Mouse (Mus musculus) liver, embryonic 14.5 days (tissue): Measurements from ENCODE around the gene Slc26a8. TPM values are rescaled to one million over a fixed set of nuclear protein-coding genes. Genes with fewer than 3 reads are reported as not detected.

ENCODE experiments used
- ATAC-seq: fragments of 200-750 bp; cut with Nextera tagmentation; 2 replicates; pipeline ENCODE4 v1.8.0; 2017; ENCODE audit warnings: moderate number of reproducible peaks, mild to moderate bottlenecking, moderate library complexity; ENCODE audit not compliant: insufficient read depth
- DNase-seq, 3 experiments: peaks; one replicate each; pipeline ENCODE4 v3.0.0-alpha.2; 2012 to 2013; ENCODE audit warnings: low read depth in 3 of 3, low spot score in 3 of 3
- H3K27ac ChIP-seq: fragments of 300-500 bp; sonication (generic); 2 replicates; pipeline ENCODE4 v1.5.1; 2014; ENCODE audit warnings: moderate library complexity, mild to moderate bottlenecking, control low read depth, inconsistent platforms
- H3K27me3 ChIP-seq: fragments of 300-500 bp; sonication (generic); 2 replicates; pipeline ENCODE4 v1.6.1; 2014; ENCODE audit warnings: mild to moderate bottlenecking, low read length, moderate library complexity; ENCODE audit not compliant: control insufficient read depth, insufficient read depth
- H3K36me3 ChIP-seq: fragments of 300-500 bp; sonication (generic); replicated peaks from 2 replicates; pipeline ENCODE4 v1.6.1; 2014; ENCODE audit warnings: low read depth; ENCODE audit not compliant: control insufficient read depth, insufficient read depth
- H3K4me1 ChIP-seq, 2 experiments: fragments of 200-500 bp in 1 of 2; fragments of 300-500 bp in 1 of 2; sonication (generic) in 1 of 2; replicated peaks; 2 replicates each; pipeline ENCODE4 v1.6.1; 2012 to 2014; ENCODE audit warnings: antibody characterized with exemption in 1 of 2, inconsistent platforms in 1 of 2, low read length in 1 of 2; ENCODE audit not compliant: control insufficient read depth in 2 of 2, insufficient read depth in 2 of 2
- H3K4me2 ChIP-seq: fragments of 300-500 bp; sonication (generic); 2 replicates; pipeline ENCODE4 v1.6.1; 2014; ENCODE audit warnings: low read depth, mild to moderate bottlenecking, control low read depth, moderate library complexity
- H3K4me3 ChIP-seq, 2 experiments: fragments of 200-500 bp in 1 of 2; fragments of 300-500 bp in 1 of 2; sonication (generic) in 1 of 2; 2 replicates each; pipeline ENCODE4 v1.5.1; 2012 to 2014; ENCODE audit warnings: low read depth in 2 of 2, low read length in 2 of 2, mild to moderate bottlenecking in 2 of 2, control low read depth in 1 of 2, inconsistent platforms in 1 of 2, moderate library complexity in 1 of 2; ENCODE audit not compliant: insufficient read depth in 1 of 2
- H3K9ac ChIP-seq: fragments of 300-500 bp; sonication (generic); replicated peaks from 2 replicates; pipeline ENCODE4 v1.6.1; 2014; ENCODE audit warnings: mild to moderate bottlenecking, control low read depth, moderate library complexity
- H3K9me3 ChIP-seq: fragments of 300-500 bp; sonication (generic); 2 replicates; pipeline ENCODE4 v1.6.1; 2016; ENCODE audit warnings: low read length, mixed read lengths; ENCODE audit not compliant: control insufficient read depth
- CTCF ChIP-seq: IDR thresholded peaks from 2 replicates; pipeline ENCODE4 v1.5.1; 2016; ENCODE audit warnings: antibody characterized with exemption, low read depth, control low read depth
- EP300 ChIP-seq: IDR thresholded peaks from 2 replicates; pipeline ENCODE4 v1.6.1; 2016; ENCODE audit warnings: antibody characterized with exemption, low read depth
- WGBS: fragments of 180-500 bp; shearing (Covaris S2); extraction: QIAGEN DNeasy Blood & Tissue Kit; methylation state at CpG from one replicate; pipeline ENCODE4 v1.1.7; 2014; ENCODE audit not compliant: insufficient replicate concordance; 5-methylcytosine and 5-hydroxymethylcytosine counted together
- polyA plus RNA-seq, 2 experiments: library from polyadenylated mRNA; depleted of rRNA in 1 of 2; stranded (reverse) in 1 of 2; unstranded in 1 of 2; fragments of >200 nt; fragmentation: Nextera tagmentation in 1 of 2; extraction: Ambion mirVana in 1 of 2; gene quantifications; 2 replicates each; pipeline versions ENCODE4 v1.2.1 to v1.2.3; 2012 to 2014

The Slc26a8 gene
- polyA plus RNA-seq, 2 experiments: 0.11 to 0.35 TPM

- H3K9ac ChIP-seq: peak within 1 kb of the TSS; percentile 98
- peak within 1 kb of the TSS; percentile 85 to 100 for H3K4me3 ChIP-seq
- ATAC-seq (peak; percentile 92), DNase-seq (peak; percentile 99)
- H3K27me3 ChIP-seq: no peaks in the 10 kb centered on the region
- TF ChIP-seq EP300 (peak; percentile 91), CTCF (peak; percentile 78)
- H3K9me3 ChIP-seq: no peaks in the 10 kb centered on the region
- 0 out of 2 replicates have a peak, but pooled peaks cover 6% of the 10 kb centered on the region for H3K36me3 ChIP-seq
- under 1% methylated on average over 70 of the region's 86 CpGs for WGBS
- peak within 1 kb of the TSS; percentile 76 for H3K4me2 ChIP-seq
- H3K4me1 ChIP-seq: peaks cover 24 to 25% of the 10 kb centered on the region in 2 experiments
- H3K27ac ChIP-seq: peak within 1 kb of the TSS; percentile 90
These were observed 998 bp upstream of the Slc26a8 start, which contains the start of gene Mapk14 for GRCm38 (mm10) chr17:28690776-28691686. Gene Mapk14 (plus strand): TSS chr17:28691329.

- no peak for TF ChIP-seq CTCF
- TF ChIP-seq EP300: no peak
- Histone ChIP-seq H3K27ac (no peak overlapping the region), H3K4me1 (peaks cover 7 to 12% of the 10 kb centered on the region in 2 experiments), H3K4me2 (no peak overlapping the region), H3K9ac (no peak overlapping the region), H3K36me3 (no peaks in the 10 kb centered on the region), H3K27me3 (no peaks in the 10 kb centered on the region), H3K4me3 (no peak overlapping the region), H3K9me3 (no peaks in the 10 kb centered on the region)
- ATAC-seq (no peak), DNase-seq (no peak)
- WGBS: 7% methylated on average over 3 of the region's 4 CpGs
These were observed 2.7 kb downstream of the Slc26a8 start for GRCm38 (mm10) chr17:28687354-28687753.

GRCm38 (mm10) chr17:28684631-28685030 is 5.4 kb downstream of the Slc26a8 start:
- Histone ChIP-seq H3K9me3 (no peaks in the 10 kb centered on the region), H3K4me3 (no peak overlapping the region), H3K27ac (no peak overlapping the region), H3K27me3 (no peaks in the 10 kb centered on the region), H3K36me3 (no peaks in the 10 kb centered on the region), H3K4me2 (no peak overlapping the region), H3K4me1 (peaks cover 0 to 7% of the 10 kb centered on the region in 2 experiments; a peak in 3 of 4 replicates), H3K9ac (no peak overlapping the region)
- 84% methylated on average over 19 of the region's 19 CpGs for WGBS
- ATAC-seq (no peak), DNase-seq (no peak)
- TF ChIP-seq EP300: no peak
- no peak for TF ChIP-seq CTCF

DNA sequence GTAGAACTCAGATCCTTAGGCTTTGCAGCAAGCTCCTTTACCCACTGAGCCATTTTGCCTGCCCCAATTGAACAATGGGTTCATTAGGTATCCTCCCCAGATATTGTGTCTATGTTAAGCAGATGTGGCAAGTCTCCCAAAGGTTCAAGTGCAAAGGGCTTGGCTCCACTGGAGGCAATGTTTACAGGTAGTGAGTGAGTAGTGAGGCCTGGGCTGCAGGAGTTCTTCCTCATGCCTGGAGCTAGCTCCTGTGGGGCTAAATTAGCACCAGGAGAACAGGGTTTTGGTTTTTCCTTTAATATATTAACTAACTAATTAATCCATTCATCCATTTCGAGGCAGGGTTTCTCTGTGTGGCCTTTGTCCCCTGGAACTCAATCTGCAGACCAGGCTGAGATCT is 6.4 kb downstream of the Slc26a8 start:
- ATAC-seq (no peak), DNase-seq (no peak)
- no peak for TF ChIP-seq CTCF
- TF ChIP-seq EP300: no peak
- Histone ChIP-seq H3K4me3 (no peak overlapping the region), H3K27me3 (no peaks in the 10 kb centered on the region), H3K4me2 (no peak overlapping the region), H3K36me3 (no peaks in the 10 kb centered on the region), H3K9me3 (no peaks in the 10 kb centered on the region), H3K27ac (no peak overlapping the region), H3K9ac (no peak overlapping the region), H3K4me1 (peaks cover 0 to 7% of the 10 kb centered on the region in 2 experiments; a peak in 3 of 4 replicates)
- WGBS: 61% methylated on average over 1 of the region's 1 CpGs

- peak overlapping the region; percentile 22; the same call in 1 of the 2 replicates for H3K27ac ChIP-seq
- no peak for TF ChIP-seq EP300
- no peak for TF ChIP-seq CTCF
- peak; percentile 39; the same call in 1 of the 2 replicates for ATAC-seq
These were observed 7.5 kb downstream of the Slc26a8 start for GRCm38 (mm10) chr17:28682311-28683084.

More at GRCm38 (mm10) chr17:28682311-28683084, 7.5 kb downstream of the Slc26a8 start:
- no peak for DNase-seq
- Histone ChIP-seq H3K9me3 (no peaks in the 10 kb centered on the region), H3K4me1 (peaks cover 0 to 7% of the 10 kb centered on the region in 2 experiments; a peak in 3 of 4 replicates), H3K4me3 (no peak overlapping the region), H3K27me3 (no peaks in the 10 kb centered on the region), H3K4me2 (no peak overlapping the region), H3K9ac (no peak overlapping the region), H3K36me3 (no peaks in the 10 kb centered on the region)
- WGBS: 69% methylated on average over 13 of the region's 13 CpGs
